Mouse (Mus musculus) brain, embryonic 14.5 days (tissue): ENCODE data around the gene Npepps.

Experiments
- CTCF ChIP-seq: fragments of 200-500 bp; IDR thresholded peaks from 2 replicates; pipeline ENCODE4 v1.5.1; 2012; ENCODE audit warnings: inconsistent platforms, mild to moderate bottlenecking, moderate library complexity, borderline replicate concordance; ENCODE audit not compliant: insufficient read depth, insufficient read length; ENCODE audit errors: extremely low read depth
- POLR2A ChIP-seq: fragments of 200-500 bp; IDR thresholded peaks from 2 replicates; pipeline ENCODE4 v1.6.1; 2012; ENCODE audit warnings: mild to moderate bottlenecking, inconsistent platforms, borderline replicate concordance; ENCODE audit not compliant: poor library complexity, insufficient read depth, insufficient read length, severe bottlenecking; ENCODE audit errors: extremely low read depth

DNA sequence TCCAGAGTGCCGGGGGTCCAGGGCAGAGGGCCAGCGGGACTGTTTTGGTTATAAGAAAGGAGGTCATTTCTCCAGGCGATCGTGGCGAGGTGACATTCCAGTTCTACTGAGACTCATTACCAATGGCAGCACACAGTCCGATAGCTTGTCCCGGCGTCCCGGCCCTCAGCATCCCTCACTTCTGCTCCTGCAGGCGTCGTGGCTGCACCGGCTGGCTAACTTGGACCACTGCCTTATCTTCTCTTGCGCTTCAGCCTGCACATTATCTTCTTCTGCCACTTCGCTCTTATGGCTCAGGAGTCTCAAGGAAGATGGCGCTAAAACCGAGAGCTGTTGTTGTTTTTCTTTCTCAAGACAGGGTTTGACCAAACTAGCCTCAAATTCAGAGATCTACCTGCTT lies 21.0 kb upstream of the Npepps start:
- TF ChIP-seq CTCF, result no peak
- no peak for TF ChIP-seq POLR2A
